Mouse (Mus musculus) heart, postnatal 0 days (tissue): ENCODE measurements around the gene Rsf1. TPM values are rescaled to one million over a fixed set of nuclear protein-coding genes. Genes with fewer than 3 reads are reported as not detected.

Source experiments
- ATAC-seq: fragments of 200-750 bp; cut with Nextera tagmentation; 2 replicates; pipeline ENCODE4 v1.8.0; 2017; ENCODE audit warnings: low read depth, moderate number of reproducible peaks, moderate library complexity; ENCODE audit not compliant: insufficient read depth
- DNase-seq: peaks from one replicate; pipeline ENCODE4 v3.0.0-alpha.2; 2016; ENCODE audit warnings: low spot score
- H3K27ac ChIP-seq: fragments of 300-500 bp; sonication (generic); 2 replicates; pipeline ENCODE4 v1.5.1; 2014; ENCODE audit warnings: low read depth, mild to moderate bottlenecking
- H3K27me3 ChIP-seq: fragments of 300-500 bp; sonication (generic); 2 replicates; pipeline ENCODE4 v1.6.1; 2014; ENCODE audit warnings: low read length, mixed read lengths; ENCODE audit not compliant: control insufficient read depth, insufficient read depth
- H3K36me3 ChIP-seq: fragments of 300-500 bp; sonication (generic); replicated peaks from 2 replicates; pipeline ENCODE4 v1.6.1; 2014; ENCODE audit warnings: low read length, mixed read lengths; ENCODE audit not compliant: control insufficient read depth, insufficient read depth
- H3K4me1 ChIP-seq: fragments of 300-500 bp; sonication (generic); 2 replicates; pipeline ENCODE4 v1.6.1; 2014; ENCODE audit warnings: antibody characterized with exemption; ENCODE audit not compliant: control insufficient read depth, insufficient read depth
- H3K4me2 ChIP-seq: fragments of 300-500 bp; sonication (generic); 2 replicates; pipeline ENCODE4 v1.6.1; 2014; ENCODE audit warnings: low read depth, mild to moderate bottlenecking, low read length, moderate library complexity
- H3K4me3 ChIP-seq: fragments of 300-500 bp; sonication (generic); 2 replicates; pipeline ENCODE4 v1.5.1; 2014; ENCODE audit warnings: low read depth, low read length
- H3K9ac ChIP-seq: fragments of 300-500 bp; sonication (generic); replicated peaks from 2 replicates; pipeline ENCODE4 v1.6.1; 2014; ENCODE audit warnings: low read depth, low read length, mixed read lengths
- H3K9me3 ChIP-seq: fragments of 300-500 bp; sonication (generic); replicated peaks from 2 replicates; pipeline ENCODE4 v1.6.1; 2016; ENCODE audit warnings: low read length; ENCODE audit not compliant: control insufficient read depth
- CTCF ChIP-seq: IDR thresholded peaks from 2 replicates; pipeline ENCODE4 v1.5.1; 2016; ENCODE audit warnings: antibody characterized with exemption, control low read depth, low read depth
- EP300 ChIP-seq: IDR thresholded peaks from 2 replicates; pipeline ENCODE4 v1.6.1; 2016; ENCODE audit warnings: antibody characterized with exemption, low read depth
- WGBS: fragments of 180-500 bp; shearing (Covaris S2); extraction: QIAGEN DNeasy Blood & Tissue Kit; methylation state at CpG from one replicate; pipeline ENCODE4 v1.1.7; 2014; 5-methylcytosine and 5-hydroxymethylcytosine counted together
- polyA plus RNA-seq: library from polyadenylated mRNA; unstranded; fragments of >200 nt; fragmentation: Nextera tagmentation; extraction: Ambion mirVana; gene quantifications from 2 replicates; pipeline ENCODE4 v1.2.1, GENCODE M21; 2015
- total RNA-seq: library from RNA; depleted of rRNA; stranded (reverse); fragments of >200 nt; gene quantifications from 2 replicates; pipeline ENCODE4 v1.2.3, GENCODE M21; 2014; ENCODE audit warnings: low replicate concordance

Rsf1 gene
- total and polyA plus RNA-seq, 2 experiments from 2014 or later: 7.6 to 10.6 TPM

DNA sequence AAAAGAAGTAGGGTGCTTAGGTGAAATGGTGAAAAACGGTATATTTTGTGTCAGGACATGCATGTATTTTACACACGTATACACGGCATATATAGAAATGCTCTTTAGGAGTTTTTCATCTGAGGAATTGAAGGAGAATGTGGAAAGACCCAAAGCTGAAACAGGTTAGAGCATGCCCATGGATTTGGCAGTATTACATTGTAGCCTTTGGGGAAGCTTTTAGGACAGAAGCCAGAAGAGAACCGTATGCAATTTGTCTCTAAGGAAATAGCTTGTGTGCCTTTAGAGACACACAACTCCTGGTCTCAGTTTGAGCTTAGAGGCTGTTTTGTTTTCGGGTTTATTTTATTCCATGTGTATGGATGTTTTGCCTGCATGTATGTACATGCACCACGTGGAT, 121.4 kb downstream of the Rsf1 start:
- ATAC-seq (no peak), DNase-seq (no peak)
- Histone ChIP-seq H3K9ac (no peak overlapping the region), H3K4me1 (peaks cover 8% of the 10 kb centered on the region; the same call in 1 of the 2 replicates), H3K9me3 (no peaks in the 10 kb centered on the region), H3K36me3 (no peaks in the 10 kb centered on the region; the same call in 1 of the 2 replicates), H3K27ac (no peak overlapping the region), H3K4me2 (no peak overlapping the region), H3K27me3 (no peaks in the 10 kb centered on the region), H3K4me3 (no peak overlapping the region)
- TF ChIP-seq EP300: no peak
- TF ChIP-seq CTCF: no peak
- 81% methylated on average over 6 of the region's 6 CpGs for WGBS

DNA sequence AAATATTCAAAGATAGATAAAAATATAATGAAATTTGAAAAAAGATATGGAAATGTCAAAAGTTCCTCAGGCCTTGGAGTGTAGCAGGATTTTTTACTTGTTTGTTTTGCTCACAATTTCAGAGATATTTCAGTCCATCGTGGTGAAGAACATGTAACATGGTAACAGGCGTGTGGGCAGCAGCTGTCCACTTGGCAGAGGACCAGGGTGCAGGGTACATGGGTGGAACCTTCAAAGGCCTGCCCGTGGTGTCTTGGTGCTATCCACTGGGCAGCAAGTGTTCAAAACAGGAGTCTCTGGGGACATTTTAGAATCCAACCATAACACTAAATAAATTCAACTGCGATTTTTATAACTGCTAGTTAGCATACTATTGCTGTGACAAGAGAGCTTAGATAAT, 127.4 kb downstream of the Rsf1 start:
- ATAC-seq (no peak), DNase-seq (no peak)
- Histone ChIP-seq H3K27me3 (no peaks in the 10 kb centered on the region), H3K36me3 (peaks cover 7% of the 10 kb centered on the region), H3K9me3 (no peaks in the 10 kb centered on the region), H3K4me1 (no peaks in the 10 kb centered on the region; the same call in 1 of the 2 replicates), H3K27ac (no peak overlapping the region), H3K4me2 (no peak overlapping the region), H3K9ac (no peak overlapping the region), H3K4me3 (no peak overlapping the region)
- TF ChIP-seq EP300: no peak
- TF ChIP-seq CTCF: no peak
- 63% methylated on average over 4 of the region's 4 CpGs for WGBS

GRCm38 (mm10) chr7:97707809-97708208, 128.1 kb downstream of the Rsf1 start:
- no peak overlapping the region for H3K27ac ChIP-seq
- WGBS: 67% methylated on average over 5 of the region's 5 CpGs
- H3K27me3 ChIP-seq: no peaks in the 10 kb centered on the region
- no peaks in the 10 kb centered on the region; the same call in 1 of the 2 replicates for H3K4me1 ChIP-seq
- DNase-seq: no peak
- no peak for ATAC-seq
- H3K9me3 ChIP-seq: no peaks in the 10 kb centered on the region
- H3K9ac ChIP-seq: no peak overlapping the region
- peaks cover 14% of the 10 kb centered on the region for H3K36me3 ChIP-seq
- H3K4me2 ChIP-seq: no peak overlapping the region
- H3K4me3 ChIP-seq: no peak overlapping the region
- no peak for TF ChIP-seq EP300
- TF ChIP-seq CTCF: no peak

DNA sequence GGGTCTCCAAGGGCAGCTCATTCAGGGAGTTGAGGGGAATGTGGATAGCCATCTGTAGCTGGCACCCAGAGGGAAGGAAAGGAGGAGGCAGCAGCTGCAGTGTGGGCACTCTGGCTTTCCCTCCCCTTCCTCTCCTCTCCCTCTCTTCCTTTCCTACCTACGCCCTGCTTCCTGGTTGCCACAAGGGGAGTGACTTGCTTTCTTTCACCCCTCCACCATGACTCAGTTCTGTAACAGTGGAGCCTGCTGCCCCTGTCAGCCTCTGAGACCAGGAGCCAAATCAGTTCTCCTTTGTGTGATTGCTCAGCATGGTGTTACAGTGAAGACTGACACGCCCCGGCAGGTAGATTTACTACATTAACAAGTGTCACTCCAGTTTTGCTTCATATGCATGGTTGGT, 129.5 kb downstream of the Rsf1 start:
- no peak for ATAC-seq
- TF ChIP-seq EP300 (no peak), CTCF (no peak)
- H3K36me3 ChIP-seq: peaks cover 23% of the 10 kb centered on the region
- no peaks in the 10 kb centered on the region for H3K9me3 ChIP-seq
- H3K27me3 ChIP-seq: no peaks in the 10 kb centered on the region
- no peak overlapping the region for H3K27ac ChIP-seq
- DNase-seq: no peak
- no peak overlapping the region for H3K4me3 ChIP-seq
- WGBS: 80% methylated on average over 3 of the region's 3 CpGs
- H3K4me1 ChIP-seq: no peaks in the 10 kb centered on the region; the same call in 1 of the 2 replicates
- H3K9ac ChIP-seq: no peak overlapping the region
- no peak overlapping the region for H3K4me2 ChIP-seq

DNA sequence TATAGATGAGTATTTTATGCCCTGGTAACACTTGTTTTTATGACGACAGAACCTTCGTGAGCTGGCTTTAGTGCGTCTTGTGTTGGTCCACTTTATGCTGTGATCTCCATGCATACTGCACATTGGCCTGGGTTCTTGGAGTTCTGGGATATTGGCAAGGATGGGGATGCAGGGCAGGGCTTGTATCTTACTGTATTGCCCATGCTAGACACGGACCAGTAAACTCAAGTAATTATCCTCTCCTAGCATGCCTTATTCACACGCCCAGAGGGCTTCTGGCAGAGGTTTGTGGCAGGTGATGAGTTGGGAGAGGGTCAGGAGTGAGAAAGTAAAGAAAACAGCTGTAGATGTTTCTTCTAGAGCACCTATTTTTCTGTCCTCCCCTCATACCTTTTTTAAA, 135.0 kb downstream of the Rsf1 start:
- DNase-seq (no peak), ATAC-seq (no peak)
- H3K4me1 ChIP-seq: no peaks in the 10 kb centered on the region
- H3K4me2 ChIP-seq: no peak overlapping the region
- H3K27me3 ChIP-seq: no peaks in the 10 kb centered on the region
- H3K4me3 ChIP-seq: no peak overlapping the region
- 97% methylated on average over 5 of the region's 5 CpGs for WGBS
- H3K36me3 ChIP-seq: peaks cover 73% of the 10 kb centered on the region
- TF ChIP-seq EP300 (no peak), CTCF (no peak)
- no peaks in the 10 kb centered on the region for H3K9me3 ChIP-seq
- H3K9ac ChIP-seq: no peak overlapping the region
- no peak overlapping the region for H3K27ac ChIP-seq

DNA sequence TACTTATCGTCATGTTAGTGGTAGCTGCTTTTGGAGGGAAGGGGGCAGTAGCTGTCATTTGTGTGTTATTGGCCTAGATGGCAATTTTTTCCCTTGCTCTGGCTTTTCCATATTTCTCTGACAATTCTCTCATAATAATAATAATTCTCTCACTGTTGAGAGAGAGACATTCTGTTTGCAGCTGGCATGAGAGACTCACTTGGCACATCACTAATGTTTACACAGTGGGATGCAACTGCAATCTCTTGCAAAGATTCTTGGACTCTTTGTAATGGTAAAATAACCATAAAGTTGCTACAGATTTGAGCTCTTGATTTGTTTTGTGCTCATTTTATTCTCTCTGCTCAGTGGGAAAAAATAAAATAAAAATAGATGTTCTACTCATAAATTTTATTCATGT, 137.6 kb downstream of the Rsf1 start:
- Histone ChIP-seq H3K27me3 (no peaks in the 10 kb centered on the region), H3K36me3 (peaks cover 79% of the 10 kb centered on the region), H3K4me2 (no peak overlapping the region), H3K27ac (no peak overlapping the region), H3K9ac (no peak overlapping the region), H3K9me3 (no peaks in the 10 kb centered on the region), H3K4me3 (no peak overlapping the region), H3K4me1 (no peaks in the 10 kb centered on the region)
- DNase-seq: no peak
- no peak for ATAC-seq
- WGBS: 84% methylated on average over 1 of the region's 1 CpGs
- no peak for TF ChIP-seq CTCF
